Mouse (Mus musculus) heart, postnatal 36 days (tissue): Measurements from ENCODE around the gene Rangap1. TPM values are rescaled to one million over a fixed set of nuclear protein-coding genes. Genes with fewer than 3 reads are reported as not detected.

ENCODE experiments used
- DNase-seq, 2 experiments: peaks; one replicate each; pipeline ENCODE4 v3.0.0; 2021 to 2022
- intact Hi-C: fragments of 180-260 bp; cut with DNase I; formaldehyde crosslinking; loops from one replicate; pipeline ENCODE4 v1.15.1; 2025
- total RNA-seq, 2 experiments: library from RNA; stranded (reverse); gene quantifications; 2 replicates each; pipeline ENCODE4 v1.2.3; 2021

The Rangap1 gene
- total RNA-seq: 10 to 100 TPM; 24.9 to 25.1 TPM

- DNase-seq: peak; percentile 77 to 85
- intact Hi-C loops: loop anchor here (2.0 kb wide), 2 partner anchors 14 to 56 kb away; no protein-coding TSS in a partner anchor
These were observed at the start of gene Rangap1, which contains the start of gene Zc3h7b for GRCm38 (mm10) chr15:81744992-81745600. Gene Rangap1, minus strand, starts transcription at chr15:81745530. Gene Zc3h7b, plus strand, starts transcription at chr15:81745057.

GRCm38 (mm10) chr15:81792444-81792843 lies 47.1 kb upstream of the Rangap1 start:
- intact Hi-C loops: no loop called here

GRCm38 (mm10) chr15:81787525-81787924 lies 42.2 kb upstream of the Rangap1 start:
- intact Hi-C loops: no loop called here
- DNase-seq: no peak

More at GRCm38 (mm10) chr15:81792444-81792843, 47.1 kb upstream of the Rangap1 start:
- no peak for DNase-seq

GRCm38 (mm10) chr15:81785701-81786100 lies 40.4 kb upstream of the Rangap1 start:
- no peak for DNase-seq
- intact Hi-C loops: no loop called here

- intact Hi-C loops: no loop called here
- DNase-seq: no peak
These were observed 39.4 kb upstream of the Rangap1 start for GRCm38 (mm10) chr15:81784762-81785161.

- DNase-seq: no peak
- intact Hi-C loops: no loop called here
These were observed 36.5 kb upstream of the Rangap1 start for GRCm38 (mm10) chr15:81781816-81782215.

GRCm38 (mm10) chr15:81776631-81777422 lies 31.5 kb upstream of the Rangap1 start:
- intact Hi-C loops: no loop called here

GRCm38 (mm10) chr15:81774505-81775171 lies 29.3 kb upstream of the Rangap1 start:
- peak; percentile 42 to 58 for DNase-seq
- intact Hi-C loops: no loop called here

More at GRCm38 (mm10) chr15:81776631-81777422, 31.5 kb upstream of the Rangap1 start:
- no peak for DNase-seq

GRCm38 (mm10) chr15:81772431-81773120 lies 27.2 kb upstream of the Rangap1 start:
- DNase-seq: peak in 1 of 2 experiments; percentile 14
- intact Hi-C loops: no loop called here

GRCm38 (mm10) chr15:81769037-81769436 lies 23.7 kb upstream of the Rangap1 start:
- DNase-seq: no peak
- intact Hi-C loops: no loop called here

- intact Hi-C loops: no loop called here
- no peak for DNase-seq
These were observed 21.1 kb upstream of the Rangap1 start for GRCm38 (mm10) chr15:81766439-81766838.

- no peak for DNase-seq
- intact Hi-C loops: no loop called here
These were observed 20.3 kb upstream of the Rangap1 start for GRCm38 (mm10) chr15:81765651-81766050.

GRCm38 (mm10) chr15:81764573-81764972 lies 19.2 kb upstream of the Rangap1 start:
- DNase-seq: no peak
- intact Hi-C loops: no loop called here

GRCm38 (mm10) chr15:81761959-81762358 lies 16.6 kb upstream of the Rangap1 start:
- intact Hi-C loops: no loop called here
- no peak for DNase-seq

- intact Hi-C loops: no loop called here
- DNase-seq: no peak
These were observed 16.1 kb upstream of the Rangap1 start for GRCm38 (mm10) chr15:81761381-81761780.

GRCm38 (mm10) chr15:81760361-81761079 lies 15.2 kb upstream of the Rangap1 start:
- no peak for DNase-seq
- intact Hi-C loops: no loop called here

- intact Hi-C loops: no loop called here
- DNase-seq: no peak
These were observed 14.2 kb upstream of the Rangap1 start for GRCm38 (mm10) chr15:81759542-81759941.

GRCm38 (mm10) chr15:81758701-81759100 lies 13.4 kb upstream of the Rangap1 start:
- DNase-seq: no peak
- intact Hi-C loops: no loop called here

GRCm38 (mm10) chr15:81753669-81754068 lies 8.3 kb upstream of the Rangap1 start:
- intact Hi-C loops: no loop called here
- DNase-seq: no peak

GRCm38 (mm10) chr15:81749742-81750141 lies 4.4 kb upstream of the Rangap1 start:
- DNase-seq: peak; percentile 35 to 45

More at GRCm38 (mm10) chr15:81749742-81750141, 4.4 kb upstream of the Rangap1 start:
- intact Hi-C loops: no loop called here
